Mouse (Mus musculus): ENCODE results near the gene Ltb. TPM values are rescaled to one million over a fixed set of nuclear protein-coding genes. Genes with fewer than 3 reads are reported as not detected.

Ltb gene
- total and polyA plus RNA-seq, 3 experiments, result 1.3 to 5.2 (median 1.3) TPM

GRCm38 (mm10) chr17:35153077-35153476 lies 41.2 kb upstream of the Ltb start:
- no peaks in the 10 kb centered on the region for H3K4me1 ChIP-seq (ENCODE audit: control insufficient read depth, insufficient read depth, low read length)
- no peak overlapping the region for H3K27ac ChIP-seq
- DNase-seq, result no peak
- no peaks in the 10 kb centered on the region for H3K27me3 ChIP-seq (ENCODE audit: control insufficient read depth, insufficient read depth, low read length)
- H3K4me3 ChIP-seq, result no peak overlapping the region
- H3K9ac ChIP-seq (ENCODE audit: low read depth, low read length), result no peak overlapping the region
- H3K79me2 ChIP-seq (replicated peaks; ENCODE audit: control insufficient read depth, insufficient read depth, low read length), result no peaks in the 10 kb centered on the region
- WGBS, result 66% methylated on average over 9 of the region's 9 CpGs
- intact Hi-C loops (cut with DNase I), result no loop called here
- H3K36me3 ChIP-seq (ENCODE audit: control insufficient read depth, insufficient read depth, low read length), result 0 out of 2 replicates have a peak, but pooled peaks cover 2% of the 10 kb centered on the region
- TF ChIP-seq EP300 (IDR thresholded peaks at IDR 0.05; ENCODE audit: insufficient read depth, low read depth, low read length) (no peak), POLR2A (IDR thresholded peaks at IDR 0.05; ENCODE audit: insufficient read depth, low read depth, low read length) (no peak), CTCF (IDR thresholded peaks at IDR 0.05) (no peak)

GRCm38 (mm10) chr17:35153931-35154330 lies 40.3 kb upstream of the Ltb start:
- intact Hi-C loops (cut with DNase I), result no loop called here
- no peaks in the 10 kb centered on the region for H3K36me3 ChIP-seq (ENCODE audit: control insufficient read depth, insufficient read depth, low read length)
- no peaks in the 10 kb centered on the region for H3K79me2 ChIP-seq (replicated peaks; ENCODE audit: control insufficient read depth, insufficient read depth, low read length)
- no peaks in the 10 kb centered on the region for H3K4me1 ChIP-seq (ENCODE audit: control insufficient read depth, insufficient read depth, low read length)
- no peak for TF ChIP-seq EP300 (IDR thresholded peaks at IDR 0.05; ENCODE audit: insufficient read depth, low read depth, low read length)
- TF ChIP-seq POLR2A (IDR thresholded peaks at IDR 0.05; ENCODE audit: insufficient read depth, low read depth, low read length), result no peak
- H3K4me3 ChIP-seq, result no peak overlapping the region
- WGBS, result 82% methylated on average over 4 of the region's 4 CpGs
- no peak overlapping the region for H3K9ac ChIP-seq (ENCODE audit: low read depth, low read length)
- no peak overlapping the region for H3K27ac ChIP-seq
- DNase-seq, result no peak
- H3K27me3 ChIP-seq (ENCODE audit: control insufficient read depth, insufficient read depth, low read length), result no peaks in the 10 kb centered on the region

GRCm38 (mm10) chr17:35154616-35155015 lies 39.6 kb upstream of the Ltb start:
- Histone ChIP-seq H3K4me3 (no peak overlapping the region), H3K27me3 (ENCODE audit: control insufficient read depth, insufficient read depth, low read length) (no peaks in the 10 kb centered on the region), H3K9ac (ENCODE audit: low read depth, low read length) (no peak overlapping the region), H3K36me3 (ENCODE audit: control insufficient read depth, insufficient read depth, low read length) (no peaks in the 10 kb centered on the region), H3K79me2 (replicated peaks; ENCODE audit: control insufficient read depth, insufficient read depth, low read length) (no peaks in the 10 kb centered on the region), H3K27ac (no peak overlapping the region), H3K4me1 (ENCODE audit: control insufficient read depth, insufficient read depth, low read length) (no peaks in the 10 kb centered on the region)
- no peak for DNase-seq
- intact Hi-C loops (cut with DNase I), result no loop called here
- TF ChIP-seq EP300 (IDR thresholded peaks at IDR 0.05; ENCODE audit: insufficient read depth, low read depth, low read length) (no peak), CTCF (IDR thresholded peaks at IDR 0.05) (no peak), POLR2A (IDR thresholded peaks at IDR 0.05; ENCODE audit: insufficient read depth, low read depth, low read length) (no peak)
- 73% methylated on average over 7 of the region's 7 CpGs for WGBS

- no peak for DNase-seq
- H3K9ac ChIP-seq (ENCODE audit: low read depth, low read length), result no peak overlapping the region
- intact Hi-C loops (cut with DNase I), result no loop called here
Measured at GRCm38 (mm10) chr17:35155451-35155850, 38.8 kb upstream of the Ltb start.

GRCm38 (mm10) chr17:35156461-35157200 lies 37.6 kb upstream of the Ltb start:
- H3K27me3 ChIP-seq (ENCODE audit: control insufficient read depth, insufficient read depth, low read length), result no peaks in the 10 kb centered on the region
- peaks cover 2% of the 10 kb centered on the region for H3K4me1 ChIP-seq (ENCODE audit: control insufficient read depth, insufficient read depth, low read length)
- H3K27ac ChIP-seq, result no peak overlapping the region
- WGBS, result 80% methylated on average over 33 of the region's 33 CpGs
- H3K79me2 ChIP-seq (replicated peaks; ENCODE audit: control insufficient read depth, insufficient read depth, low read length), result peaks cover 6% of the 10 kb centered on the region; the same call in 1 of the 2 replicates
- TF ChIP-seq POLR2A (IDR thresholded peaks at IDR 0.05; ENCODE audit: insufficient read depth, low read depth, low read length), result no peak
- TF ChIP-seq EP300 (IDR thresholded peaks at IDR 0.05; ENCODE audit: insufficient read depth, low read depth, low read length), result no peak
- TF ChIP-seq CTCF (IDR thresholded peaks at IDR 0.05), result no peak
- no peak for DNase-seq
- no peak overlapping the region for H3K9ac ChIP-seq (ENCODE audit: low read depth, low read length)
- H3K4me3 ChIP-seq, result no peak overlapping the region
- H3K36me3 ChIP-seq (ENCODE audit: control insufficient read depth, insufficient read depth, low read length), result no peaks in the 10 kb centered on the region; the same call in 1 of the 2 replicates
- intact Hi-C loops (cut with DNase I), result no loop called here

More at GRCm38 (mm10) chr17:35155451-35155850, 38.8 kb upstream of the Ltb start:
- no peak overlapping the region for H3K27ac ChIP-seq
- H3K4me1 ChIP-seq (ENCODE audit: control insufficient read depth, insufficient read depth, low read length), result no peaks in the 10 kb centered on the region
- no peaks in the 10 kb centered on the region for H3K36me3 ChIP-seq (ENCODE audit: control insufficient read depth, insufficient read depth, low read length)
- no peaks in the 10 kb centered on the region for H3K27me3 ChIP-seq (ENCODE audit: control insufficient read depth, insufficient read depth, low read length)
- no peak overlapping the region for H3K4me3 ChIP-seq
- TF ChIP-seq POLR2A (IDR thresholded peaks at IDR 0.05; ENCODE audit: insufficient read depth, low read depth, low read length) (no peak), CTCF (IDR thresholded peaks at IDR 0.05) (no peak)
- no peaks in the 10 kb centered on the region for H3K79me2 ChIP-seq (replicated peaks; ENCODE audit: control insufficient read depth, insufficient read depth, low read length)
- 79% methylated on average over 12 of the region's 12 CpGs for WGBS

GRCm38 (mm10) chr17:35157254-35157653 lies 37.0 kb upstream of the Ltb start:
- WGBS, result 86% methylated on average over 8 of the region's 8 CpGs
- no peaks in the 10 kb centered on the region for H3K27me3 ChIP-seq (ENCODE audit: control insufficient read depth, insufficient read depth, low read length)
- no peak overlapping the region for H3K9ac ChIP-seq (ENCODE audit: low read depth, low read length)
- peaks cover 6% of the 10 kb centered on the region; the same call in 1 of the 2 replicates for H3K79me2 ChIP-seq (replicated peaks; ENCODE audit: control insufficient read depth, insufficient read depth, low read length)
- peaks cover 4% of the 10 kb centered on the region for H3K36me3 ChIP-seq (ENCODE audit: control insufficient read depth, insufficient read depth, low read length)
- intact Hi-C loops (cut with DNase I), result no loop called here
- no peak overlapping the region for H3K4me3 ChIP-seq
- no peak for TF ChIP-seq CTCF (IDR thresholded peaks at IDR 0.05)
- no peak for TF ChIP-seq POLR2A (IDR thresholded peaks at IDR 0.05; ENCODE audit: insufficient read depth, low read depth, low read length)
- TF ChIP-seq EP300 (IDR thresholded peaks at IDR 0.05; ENCODE audit: insufficient read depth, low read depth, low read length), result no peak
- H3K27ac ChIP-seq, result no peak overlapping the region
- DNase-seq, result no peak
- H3K4me1 ChIP-seq (ENCODE audit: control insufficient read depth, insufficient read depth, low read length), result peaks cover 5% of the 10 kb centered on the region

All from heart, adult 2 months (tissue).